Mouse (Mus musculus) stomach, postnatal 0 days (tissue): ENCODE results near the gene Galnt10. TPM values are rescaled to one million over a fixed set of nuclear protein-coding genes. Genes with fewer than 3 reads are reported as not detected.

Experiments used
- ATAC-seq: fragments of 200-750 bp; cut with Nextera tagmentation; 2 replicates; pipeline ENCODE4 v1.8.0; 2017; ENCODE audit not compliant: low FRiP score, low TSS enrichment
- DNase-seq: peaks from one replicate; pipeline ENCODE4 v3.0.0-alpha.2; 2016; ENCODE audit warnings: low spot score
- H3K27ac ChIP-seq: fragments of 300-500 bp; sonication (generic); replicated peaks from 2 replicates; pipeline ENCODE4 v1.5.1; 2014; ENCODE audit warnings: mild to moderate bottlenecking, control low read depth
- H3K27me3 ChIP-seq: fragments of 300-500 bp; sonication (generic); 2 replicates; pipeline ENCODE4 v1.6.1; 2014; ENCODE audit warnings: low read length; ENCODE audit not compliant: control insufficient read depth, insufficient read depth
- H3K36me3 ChIP-seq: fragments of 300-500 bp; sonication (generic); 2 replicates; pipeline ENCODE4 v1.6.1; 2014; ENCODE audit warnings: low read length, mixed read lengths; ENCODE audit not compliant: control insufficient read depth, insufficient read depth
- H3K4me1 ChIP-seq: fragments of 300-500 bp; sonication (generic); replicated peaks from 2 replicates; pipeline ENCODE4 v1.6.1; 2014; ENCODE audit warnings: antibody characterized with exemption; ENCODE audit not compliant: control insufficient read depth, insufficient read depth
- H3K4me2 ChIP-seq: fragments of 300-500 bp; sonication (generic); replicated peaks from 2 replicates; pipeline ENCODE4 v1.6.1; 2014; ENCODE audit warnings: low read depth, mild to moderate bottlenecking, control low read depth, moderate library complexity
- H3K4me3 ChIP-seq: fragments of 300-500 bp; sonication (generic); 2 replicates; pipeline ENCODE4 v1.5.1; 2014; ENCODE audit warnings: low read depth, low read length, control low read depth
- H3K9ac ChIP-seq: fragments of 300-500 bp; sonication (generic); 2 replicates; pipeline ENCODE4 v1.6.1; 2014; ENCODE audit warnings: mild to moderate bottlenecking, low read length, control low read depth, mixed read lengths
- H3K9me3 ChIP-seq: fragments of 300-500 bp; sonication (generic); 2 replicates; pipeline ENCODE4 v1.6.1; 2016; ENCODE audit warnings: low read length; ENCODE audit not compliant: control insufficient read depth
- CTCF ChIP-seq: IDR thresholded peaks from 2 replicates; pipeline ENCODE4 v1.5.1; 2016; ENCODE audit warnings: antibody characterized with exemption, low read depth, mild to moderate bottlenecking, moderate library complexity
- EP300 ChIP-seq: optimal IDR thresholded peaks from 2 replicates; pipeline ENCODE3; 2016; ENCODE audit warnings: antibody characterized with exemption
- WGBS: fragments of 180-500 bp; shearing (Covaris S2); extraction: QIAGEN DNeasy Blood & Tissue Kit; methylation state at CpG from one replicate; pipeline ENCODE4 v1.1.7; 2014; 5-methylcytosine and 5-hydroxymethylcytosine counted together
- polyA plus RNA-seq: library from polyadenylated mRNA; unstranded; fragments of >200 nt; fragmentation: Nextera tagmentation; extraction: Ambion mirVana; gene quantifications from 2 replicates; pipeline ENCODE4 v1.2.1, GENCODE M21; 2015

Galnt10 gene
- polyA plus RNA-seq, 1 experiment from 2014 or later: 8.8 TPM

GRCm38 (mm10) chr11:57707114-57707798, 62.0 kb downstream of the Galnt10 start:
- TF ChIP-seq CTCF: peak; percentile 47
- no peak for TF ChIP-seq EP300
- 91% methylated on average over 5 of the region's 5 CpGs for WGBS
- Histone ChIP-seq H3K4me3 (no peak overlapping the region), H3K9ac (no peak overlapping the region), H3K4me2 (no peak overlapping the region), H3K4me1 (no peaks in the 10 kb centered on the region), H3K36me3 (no peaks in the 10 kb centered on the region), H3K27ac (no peak overlapping the region), H3K9me3 (0 out of 2 replicates have a peak, but pooled peaks cover 4% of the 10 kb centered on the region), H3K27me3 (no peaks in the 10 kb centered on the region)
- no peak for DNase-seq
- peak; percentile 19; the same call in 1 of the 2 replicates for ATAC-seq

GRCm38 (mm10) chr11:57708174-57709154, 63.2 kb downstream of the Galnt10 start:
- peak; percentile 63 for DNase-seq
- Histone ChIP-seq H3K4me1 (no peaks in the 10 kb centered on the region), H3K27ac (no peak overlapping the region; the same call in 1 of the 2 replicates), H3K27me3 (no peaks in the 10 kb centered on the region), H3K36me3 (no peaks in the 10 kb centered on the region), H3K4me2 (no peak overlapping the region; the same call in 1 of the 2 replicates), H3K4me3 (no peak overlapping the region), H3K9me3 (0 out of 2 replicates have a peak, but pooled peaks cover 4% of the 10 kb centered on the region), H3K9ac (no peak overlapping the region)
- ATAC-seq: peak; percentile 51; the same call in 1 of the 2 replicates
- 73% methylated on average over 22 of the region's 22 CpGs for WGBS
- TF ChIP-seq EP300 (no peak), CTCF (no peak)

- H3K36me3 ChIP-seq: no peaks in the 10 kb centered on the region
- H3K27me3 ChIP-seq: no peaks in the 10 kb centered on the region
- no peaks in the 10 kb centered on the region for H3K9me3 ChIP-seq
- no peak overlapping the region for H3K4me3 ChIP-seq
- DNase-seq (no peak), ATAC-seq (no peak)
- 67% methylated on average over 6 of the region's 6 CpGs for WGBS
- H3K4me1 ChIP-seq: no peaks in the 10 kb centered on the region
- no peak for TF ChIP-seq CTCF
- no peak overlapping the region for H3K9ac ChIP-seq
- H3K4me2 ChIP-seq: no peak overlapping the region
- no peak overlapping the region for H3K27ac ChIP-seq
These were observed 68.7 kb downstream of the Galnt10 start for GRCm38 (mm10) chr11:57713960-57714359.

GRCm38 (mm10) chr11:57716721-57717120, 71.5 kb downstream of the Galnt10 start:
- Histone ChIP-seq H3K27ac (no peak overlapping the region), H3K36me3 (no peaks in the 10 kb centered on the region), H3K9me3 (no peaks in the 10 kb centered on the region), H3K27me3 (no peaks in the 10 kb centered on the region), H3K4me1 (0 out of 2 replicates have a peak, but pooled peaks cover 2% of the 10 kb centered on the region), H3K4me2 (no peak overlapping the region), H3K4me3 (no peak overlapping the region), H3K9ac (no peak overlapping the region)
- no peak for TF ChIP-seq CTCF
- 90% methylated on average over 3 of the region's 3 CpGs for WGBS
- ATAC-seq: no peak
- no peak for DNase-seq

GRCm38 (mm10) chr11:57717432-57717831, 72.2 kb downstream of the Galnt10 start:
- WGBS: 74% methylated on average over 3 of the region's 3 CpGs

More at GRCm38 (mm10) chr11:57717432-57717831, 72.2 kb downstream of the Galnt10 start:
- Histone ChIP-seq H3K4me3 (no peak overlapping the region), H3K27me3 (no peaks in the 10 kb centered on the region), H3K27ac (no peak overlapping the region), H3K9me3 (no peaks in the 10 kb centered on the region), H3K4me2 (no peak overlapping the region), H3K36me3 (no peaks in the 10 kb centered on the region), H3K4me1 (0 out of 2 replicates have a peak, but pooled peaks cover 2% of the 10 kb centered on the region), H3K9ac (no peak overlapping the region)
- TF ChIP-seq CTCF (no peak), EP300 (no peak)
- DNase-seq: no peak
- no peak for ATAC-seq
